Mouse (Mus musculus): Measurements from ENCODE around the gene Siah1a.

DNA sequence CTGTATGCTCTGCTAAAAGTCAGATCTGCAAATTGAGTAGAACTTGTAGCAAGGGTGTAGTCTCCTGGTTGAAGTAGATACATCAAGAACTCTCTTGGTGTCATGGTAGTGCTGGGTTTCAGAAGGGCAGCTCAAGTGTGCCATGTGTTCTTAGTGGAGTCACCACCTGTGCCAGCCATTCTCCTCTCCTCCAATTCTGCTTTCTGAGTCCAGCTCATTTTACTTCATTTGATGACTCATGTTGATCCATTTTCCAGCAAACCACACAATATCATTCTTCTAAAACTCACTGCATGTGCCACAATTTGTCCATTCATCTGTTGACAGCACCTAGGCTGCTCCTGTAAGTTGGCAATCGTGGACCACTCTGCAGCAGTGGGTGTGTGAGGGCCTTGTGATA, 53.6 kb downstream of the Siah1a start:
- TF ChIP-seq CTCF (IDR thresholded peaks at IDR 0.05; ENCODE audit: low read depth, low read length) (no peak), POLR2A (IDR thresholded peaks at IDR 0.05; ENCODE audit: extremely low read depth, insufficient read depth, low read length) (no peak)

Data from liver, adult 2 months (tissue).